Mouse (Mus musculus): ENCODE measurements around the gene Slc39a8. TPM values are rescaled to one million over a fixed set of nuclear protein-coding genes. Genes with fewer than 3 reads are reported as not detected.

The Slc39a8 gene
- total RNA-seq (2021), result 1 to 10 TPM; 3.5 to 3.9 TPM

DNA sequence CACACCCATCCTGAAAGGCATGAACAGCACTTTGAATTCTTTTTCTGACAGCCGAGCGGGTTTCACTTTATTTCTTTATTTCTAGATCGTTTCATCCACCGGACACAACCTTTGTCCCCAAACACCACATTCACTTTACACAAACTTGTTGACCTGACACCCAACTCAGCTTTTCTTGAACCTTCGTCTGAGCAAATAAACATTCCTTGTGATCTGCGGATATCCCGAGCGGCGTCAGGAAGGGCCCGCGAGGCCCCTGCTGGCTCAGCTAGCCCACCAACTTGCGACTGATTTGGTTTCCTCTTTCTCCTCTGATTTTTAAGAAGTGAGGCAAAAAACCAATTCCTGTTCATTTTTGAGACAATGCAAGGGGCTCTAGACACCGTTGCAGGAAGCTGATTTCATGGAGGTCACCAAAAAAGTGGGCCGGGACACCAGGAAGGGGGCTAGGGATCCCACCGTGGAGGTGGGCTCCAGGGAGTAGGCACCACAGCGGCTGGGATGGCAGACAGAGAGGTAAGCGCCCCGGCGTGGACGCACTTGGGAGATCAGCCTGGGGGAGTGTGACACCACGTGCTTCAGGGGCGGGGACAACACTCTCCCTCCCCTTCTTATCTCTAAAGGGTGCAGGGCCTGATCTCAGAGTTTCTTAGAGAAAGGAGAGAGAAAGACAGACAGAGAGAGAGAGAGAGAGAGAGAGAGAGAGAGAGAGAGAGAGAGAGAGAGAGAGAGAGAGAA is at the start of gene Slc39a8:
Gene Slc39a8 (plus strand): TSS at position 264 of the 738 bp plus-strand sequence.
- DNase-seq (ENCODE audit: low spot score in 2 of 2), result peak; percentile 43 to 55
- intact Hi-C loops (cut with DNase I), result no loop called here

GRCm38 (mm10) chr3:135785065-135785464 is 40.0 kb upstream of the Slc39a8 start:
- DNase-seq (ENCODE audit: low spot score in 2 of 2), result no peak
- intact Hi-C loops (cut with DNase I), result no loop called here

- intact Hi-C loops (cut with DNase I), result no loop called here
- DNase-seq (ENCODE audit: low spot score in 2 of 2), result no peak
These were observed 29.0 kb upstream of the Slc39a8 start for GRCm38 (mm10) chr3:135796117-135796516.

DNA sequence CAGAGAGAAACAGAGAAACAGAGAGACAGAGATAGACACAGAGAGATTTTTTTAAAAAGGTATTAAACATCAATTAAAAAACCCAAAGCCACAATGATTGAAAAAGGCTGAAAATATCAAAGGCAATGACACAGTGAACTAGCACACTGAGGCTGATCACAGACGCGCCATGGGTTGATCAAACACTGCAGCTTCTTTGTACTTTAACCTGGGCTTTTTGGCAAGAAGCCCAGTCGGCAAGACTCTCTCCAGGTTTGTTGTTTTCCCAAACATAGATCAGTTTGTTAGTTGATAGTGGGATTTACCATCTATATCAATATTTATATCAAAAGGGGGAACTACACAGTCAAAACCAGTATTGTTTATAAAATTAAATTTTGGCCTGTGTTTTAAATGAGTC is 26.8 kb upstream of the Slc39a8 start:
- intact Hi-C loops (cut with DNase I), result no loop called here

DNA sequence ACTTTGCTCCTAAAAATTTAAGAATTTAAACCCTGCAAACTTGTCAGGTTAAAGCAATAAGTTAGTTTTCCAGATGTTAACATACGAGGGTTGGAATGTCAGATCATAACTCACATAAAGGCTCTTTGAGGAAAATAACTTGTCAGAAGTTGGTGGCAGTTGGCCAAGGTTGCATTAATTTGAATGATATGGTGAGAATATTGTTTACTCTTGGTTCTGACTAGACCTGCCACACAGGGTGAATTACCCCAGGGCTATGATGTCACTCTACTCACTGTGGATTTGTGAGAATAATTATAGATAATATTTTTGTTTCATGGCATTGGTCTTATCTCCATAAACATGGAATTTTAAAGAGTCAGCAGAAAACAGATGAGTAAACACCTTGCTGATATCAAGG is 26.4 kb upstream of the Slc39a8 start:
- intact Hi-C loops (cut with DNase I), result no loop called here
- DNase-seq (ENCODE audit: low spot score in 2 of 2), result no peak

More for the DNA sequence above, 26.8 kb upstream of the Slc39a8 start:
- no peak for DNase-seq (ENCODE audit: low spot score in 2 of 2)

DNA sequence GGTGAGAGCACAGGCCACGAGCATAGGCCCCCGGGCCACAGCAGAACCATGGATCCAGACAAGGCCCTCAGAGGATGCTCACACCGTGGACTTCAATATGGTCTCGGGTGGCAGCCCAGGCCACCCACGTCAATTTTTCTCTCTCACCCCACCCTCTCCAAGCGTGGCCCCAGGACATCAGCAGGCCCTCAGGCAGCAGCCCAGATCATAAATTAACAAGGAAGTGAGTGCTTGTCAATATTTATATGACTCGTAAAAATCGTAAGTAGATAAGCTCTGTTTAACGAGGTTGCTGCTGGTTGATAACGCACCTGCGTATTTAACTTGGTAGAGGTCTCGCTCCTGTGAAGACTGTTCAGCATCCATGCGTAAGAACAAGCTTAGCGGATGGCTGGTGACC is 10.4 kb upstream of the Slc39a8 start:
- intact Hi-C loops (cut with DNase I), result no loop called here
- no peak for DNase-seq (ENCODE audit: low spot score in 2 of 2)

DNA sequence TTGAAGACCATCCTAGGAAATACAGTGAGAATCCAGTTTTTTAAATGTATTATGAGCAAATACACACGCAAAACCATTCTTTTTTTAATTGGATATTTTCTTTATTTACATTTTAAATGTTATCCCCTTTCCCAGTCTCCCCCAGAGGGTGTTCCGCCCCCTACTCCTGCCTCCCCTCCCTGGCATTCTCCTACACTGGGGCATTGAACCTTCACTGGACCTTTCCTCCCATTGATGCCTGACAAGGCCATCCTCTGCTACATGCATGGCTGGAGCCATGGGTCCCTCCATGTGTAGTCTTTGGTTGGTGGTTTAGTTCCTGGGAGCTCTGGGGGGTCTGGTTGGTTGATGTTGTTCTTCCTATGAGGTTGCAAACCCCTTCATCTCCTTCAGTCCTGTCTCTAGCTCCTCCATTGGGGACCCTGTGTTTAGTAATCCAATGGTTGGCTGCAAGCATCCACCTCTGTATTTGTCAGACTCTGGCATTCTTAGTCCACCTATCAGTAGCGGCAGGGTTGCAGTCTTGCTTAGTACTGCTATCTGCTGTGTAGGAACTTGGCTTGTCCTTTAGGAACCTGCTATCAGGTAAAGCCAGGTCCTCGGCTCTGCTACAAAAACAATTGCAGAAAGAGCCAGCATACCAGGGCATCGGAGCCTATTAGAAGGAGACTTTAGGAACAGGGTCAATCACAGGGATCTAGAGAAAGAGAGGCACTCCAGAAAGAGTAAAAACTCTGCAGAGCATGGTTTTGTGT is 8.9 kb upstream of the Slc39a8 start:
- no peak for DNase-seq (ENCODE audit: low spot score in 2 of 2)
- intact Hi-C loops (cut with DNase I), result no loop called here

- no peak for DNase-seq (ENCODE audit: low spot score in 2 of 2)
- intact Hi-C loops (cut with DNase I), result no loop called here
These were observed 8.0 kb upstream of the Slc39a8 start for GRCm38 (mm10) chr3:135817124-135817523.

DNA sequence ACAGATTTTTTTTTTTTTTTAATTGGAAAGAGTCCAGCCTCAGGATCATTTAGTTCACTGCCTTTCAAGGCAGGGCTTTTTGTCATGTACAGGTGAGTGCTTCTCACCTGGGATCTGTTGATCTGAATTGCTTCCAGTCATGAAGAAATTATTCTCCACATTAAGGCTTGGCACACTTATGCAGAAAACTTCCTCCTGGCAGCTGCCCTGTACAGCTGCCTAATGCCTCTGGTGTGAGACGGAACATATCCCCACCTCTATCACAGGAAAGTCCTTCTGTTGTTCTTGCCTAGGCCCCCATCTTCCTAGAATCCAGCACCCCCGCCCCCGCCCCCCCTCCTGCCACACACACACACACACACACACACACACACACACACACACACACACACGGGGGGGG is 643 bp upstream of the Slc39a8 start:
- intact Hi-C loops (cut with DNase I), result no loop called here
- no peak for DNase-seq (ENCODE audit: low spot score in 2 of 2)

GRCm38 (mm10) chr3:135825754-135826683 is 940 bp downstream of the Slc39a8 start:
- peak; percentile 17 to 40 for DNase-seq (ENCODE audit: low spot score in 2 of 2)
- intact Hi-C loops (cut with DNase I), result no loop called here

DNA sequence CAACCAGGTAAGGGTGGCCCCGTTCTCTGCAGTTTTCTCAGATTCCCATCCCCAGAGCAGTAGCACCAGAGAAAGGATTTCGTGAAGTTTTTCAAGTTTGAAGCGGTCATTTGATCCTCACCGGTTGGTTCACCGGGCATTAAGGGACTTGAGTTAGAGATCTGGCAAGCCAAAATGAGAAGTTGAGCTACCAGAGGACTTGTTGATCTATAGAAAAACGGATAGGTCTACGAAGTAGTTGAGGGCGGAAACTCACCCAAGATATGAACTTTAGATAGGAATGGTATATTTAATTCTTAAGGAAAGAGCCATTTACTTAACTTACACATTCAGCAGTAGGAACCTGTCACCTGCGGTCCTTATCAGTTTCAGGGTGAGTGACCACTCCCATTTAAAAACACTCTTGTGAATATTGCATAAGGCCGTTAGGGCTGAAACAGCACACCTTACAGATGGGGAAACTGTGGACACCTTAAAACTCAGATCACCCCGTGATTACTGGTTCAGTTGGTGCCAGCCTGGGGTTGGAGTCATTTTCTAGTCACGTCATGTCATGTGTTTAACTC is 1.7 kb downstream of the Slc39a8 start:
- intact Hi-C loops (cut with DNase I), result no loop called here
- no peak for DNase-seq (ENCODE audit: low spot score in 2 of 2)

DNA sequence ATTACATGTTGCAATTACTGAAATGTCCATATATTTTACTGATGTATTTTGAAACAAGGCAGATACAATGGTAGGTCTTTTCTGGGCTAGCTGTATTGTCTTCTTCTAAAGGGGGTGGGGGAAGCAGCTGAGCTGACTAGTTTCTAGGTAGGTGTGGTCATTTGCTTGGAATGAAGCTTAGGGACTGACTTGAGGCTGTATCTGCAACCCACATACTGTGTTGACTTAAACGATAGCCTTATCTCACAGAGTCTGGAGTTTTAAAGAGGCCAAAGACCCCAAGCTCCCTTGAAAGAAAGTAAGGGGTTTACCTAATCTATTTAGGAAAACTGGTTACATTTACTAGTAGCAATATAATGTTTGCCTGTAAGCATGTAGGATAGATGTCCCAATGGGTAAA is 2.9 kb downstream of the Slc39a8 start:
- DNase-seq (ENCODE audit: low spot score in 2 of 2), result no peak
- intact Hi-C loops (cut with DNase I), result no loop called here

- DNase-seq (ENCODE audit: low spot score in 2 of 2), result no peak
- intact Hi-C loops (cut with DNase I), result no loop called here
These were observed 7.4 kb downstream of the Slc39a8 start for GRCm38 (mm10) chr3:135832496-135832895.

DNA sequence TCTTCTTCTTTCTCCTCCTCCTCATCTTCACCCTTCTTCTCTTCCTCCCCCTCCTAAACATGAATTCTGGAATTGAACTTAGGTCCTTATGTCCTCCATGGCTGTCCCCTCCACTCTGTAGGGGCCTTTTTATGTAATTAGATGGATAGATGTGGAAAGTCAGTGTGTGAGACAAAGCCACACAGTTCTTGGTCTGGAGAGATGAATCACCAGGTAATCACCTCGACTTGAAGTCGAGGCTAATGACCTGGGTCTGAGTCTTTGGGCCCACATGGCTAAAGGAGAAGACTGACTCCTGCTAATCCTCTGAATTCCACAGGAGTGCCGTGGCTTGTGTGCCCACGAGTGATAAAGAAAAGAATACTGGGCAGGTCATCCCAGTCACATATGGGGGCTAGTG is 7.8 kb downstream of the Slc39a8 start:
- DNase-seq (ENCODE audit: low spot score in 2 of 2), result no peak
- intact Hi-C loops (cut with DNase I), result no loop called here

- intact Hi-C loops (cut with DNase I), result no loop called here
- no peak for DNase-seq (ENCODE audit: low spot score in 2 of 2)
These were observed 9.9 kb downstream of the Slc39a8 start for GRCm38 (mm10) chr3:135834988-135835387.

GRCm38 (mm10) chr3:135839535-135839934 is 14.5 kb downstream of the Slc39a8 start:
- intact Hi-C loops (cut with DNase I), result no loop called here
- DNase-seq (ENCODE audit: low spot score in 2 of 2), result no peak

DNA sequence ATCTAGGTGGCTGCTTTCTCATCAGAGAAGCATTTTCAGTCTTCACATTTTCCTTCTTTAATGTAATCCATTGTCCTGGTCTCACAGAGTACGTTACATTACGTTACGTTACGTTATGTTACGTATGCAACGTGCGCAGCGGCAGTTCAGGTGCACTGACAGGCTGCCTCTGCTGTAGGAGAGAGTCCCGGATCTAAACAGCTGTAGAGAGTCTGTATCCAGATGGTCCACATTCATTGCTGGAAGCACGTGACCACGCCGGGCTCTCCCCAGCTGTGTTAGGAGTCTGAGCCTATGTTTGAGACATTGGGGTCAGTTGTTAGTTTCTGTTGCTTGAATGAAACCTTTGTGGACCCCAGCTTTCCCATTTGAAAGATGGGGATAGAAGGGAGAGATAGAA is 15.1 kb downstream of the Slc39a8 start:
- intact Hi-C loops (cut with DNase I), result no loop called here
- no peak for DNase-seq (ENCODE audit: low spot score in 2 of 2)

DNA sequence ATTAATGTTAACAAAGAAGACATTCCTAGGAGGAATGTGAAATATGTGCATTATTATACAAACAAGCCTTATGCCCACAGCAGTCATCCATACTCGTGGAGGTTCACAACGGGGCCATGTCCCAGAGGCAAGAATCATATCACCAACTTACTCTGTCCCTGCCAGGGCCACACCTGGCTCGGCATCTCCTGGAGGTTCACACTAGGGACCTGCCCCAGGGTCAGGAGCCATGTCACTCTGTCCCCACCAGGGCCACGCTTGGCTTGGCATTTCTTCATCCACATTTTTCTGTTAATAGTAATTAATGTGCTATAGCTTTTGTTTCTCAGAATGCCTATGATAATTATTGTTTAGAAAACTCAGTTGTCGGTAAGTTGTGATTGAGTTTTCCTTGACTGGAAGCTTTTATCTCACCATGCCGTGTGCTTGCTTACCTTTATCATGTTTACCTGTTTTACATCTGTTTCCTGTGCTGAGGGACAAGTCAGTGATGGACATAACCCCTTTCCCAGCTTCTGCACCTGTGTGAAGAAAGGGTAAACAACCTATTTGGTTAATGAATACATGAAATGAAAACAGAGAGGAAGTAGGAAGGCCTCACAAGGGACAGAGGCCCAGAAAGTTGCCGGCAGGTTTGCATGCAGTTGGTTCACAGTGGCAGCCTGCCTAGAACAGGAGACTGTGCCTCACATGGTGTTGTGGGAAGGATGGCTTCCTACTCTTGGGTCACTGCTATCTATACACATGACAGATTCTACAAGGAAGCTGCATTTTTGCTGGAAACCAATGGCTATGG is 16.8 kb downstream of the Slc39a8 start:
- intact Hi-C loops (cut with DNase I), result no loop called here
- no peak for DNase-seq (ENCODE audit: low spot score in 2 of 2)

GRCm38 (mm10) chr3:135843181-135843580 is 18.1 kb downstream of the Slc39a8 start:
- intact Hi-C loops (cut with DNase I), result no loop called here
- DNase-seq (ENCODE audit: low spot score in 2 of 2), result no peak

All from left cerebral cortex, postnatal 25 days (tissue).